Mouse (Mus musculus) limb, embryonic 11.5 days (tissue): ENCODE data around the gene Msh5. TPM values are rescaled to one million over a fixed set of nuclear protein-coding genes. Genes with fewer than 3 reads are reported as not detected.
"Not testable (repeated sequence)": the region's sequence is repeated elsewhere in the genome, so short reads cannot be mapped to it uniquely, and the experiment has no call there.

ENCODE experiments used
- ATAC-seq: fragments of 200-750 bp; cut with Nextera tagmentation; 2 replicates; pipeline ENCODE4 v1.8.0; 2017; ENCODE audit warnings: low read depth; ENCODE audit not compliant: insufficient number of reproducible peaks, low FRiP score, low TSS enrichment
- DNase-seq: peaks from one replicate; pipeline ENCODE4 v3.0.0-alpha.2; 2015; ENCODE audit warnings: low spot score
- H3K27ac ChIP-seq: fragments of 300-500 bp; sonication (generic); replicated peaks from 2 replicates; pipeline ENCODE4 v1.5.1; 2014; ENCODE audit warnings: low read depth, mild to moderate bottlenecking, low read length
- H3K27me3 ChIP-seq: fragments of 300-500 bp; sonication (generic); 2 replicates; pipeline ENCODE4 v1.6.1; 2014; ENCODE audit warnings: mild to moderate bottlenecking, low read length, mixed read lengths; ENCODE audit not compliant: control insufficient read depth, insufficient read depth
- H3K36me3 ChIP-seq: fragments of 300-500 bp; sonication (generic); 2 replicates; pipeline ENCODE4 v1.6.1; 2014; ENCODE audit warnings: mild to moderate bottlenecking, low read length, moderate library complexity, mixed read lengths; ENCODE audit not compliant: control insufficient read depth, insufficient read depth
- H3K4me1 ChIP-seq: fragments of 300-500 bp; sonication (generic); 2 replicates; pipeline ENCODE4 v1.6.1; 2014; ENCODE audit warnings: low read length, mixed read lengths; ENCODE audit not compliant: control insufficient read depth, insufficient read depth
- H3K4me2 ChIP-seq: fragments of 300-500 bp; sonication (generic); 2 replicates; pipeline ENCODE4 v1.6.1; 2014; ENCODE audit warnings: low read depth, mild to moderate bottlenecking, moderate library complexity; ENCODE audit not compliant: severe bottlenecking
- H3K4me3 ChIP-seq: fragments of 300-500 bp; sonication (generic); 2 replicates; pipeline ENCODE4 v1.5.1; 2014; ENCODE audit warnings: low read depth, low read length
- H3K9ac ChIP-seq: fragments of 300-500 bp; sonication (generic); 2 replicates; pipeline ENCODE4 v1.6.1; 2014; ENCODE audit warnings: mild to moderate bottlenecking, low read length
- H3K9me3 ChIP-seq: fragments of 300-500 bp; sonication (generic); 2 replicates; pipeline ENCODE4 v1.6.1; 2016; ENCODE audit warnings: low read length; ENCODE audit not compliant: control insufficient read depth
- WGBS: fragments of 180-500 bp; shearing (Covaris S2); extraction: QIAGEN DNeasy Blood & Tissue Kit; methylation state at CpG from one replicate; pipeline ENCODE4 v1.1.7; 2014; 5-methylcytosine and 5-hydroxymethylcytosine counted together
- polyA plus RNA-seq: library from polyadenylated mRNA; unstranded; fragments of >200 nt; fragmentation: Nextera tagmentation; extraction: Ambion mirVana; gene quantifications from 2 replicates; pipeline ENCODE4 v1.2.1, GENCODE M21; 2014

The Msh5 gene
- polyA plus RNA-seq, 1 experiment from 2014 or later, result 3.7 TPM

DNA sequence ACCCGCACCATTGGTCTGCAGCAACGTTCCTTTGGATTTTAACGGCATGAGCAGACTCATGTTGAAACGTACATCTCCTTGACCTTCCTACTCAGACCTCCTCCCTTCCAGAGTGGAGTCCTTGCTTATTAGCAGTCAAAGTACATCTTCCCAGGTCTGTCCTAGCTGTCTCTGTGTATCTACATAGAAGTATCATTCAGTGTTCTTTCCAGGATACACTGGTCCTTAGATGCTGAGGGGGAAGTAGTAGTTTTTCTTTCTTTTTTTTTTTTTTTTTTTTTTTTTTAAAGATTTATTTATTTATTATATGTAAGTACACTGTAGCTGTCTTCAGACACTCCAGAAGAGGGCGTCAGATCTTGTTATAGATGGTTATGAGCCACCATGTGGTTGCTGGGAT lies 40.6 kb downstream of the Msh5 start:
- not testable (repeated sequence) for ATAC-seq, DNase-seq, H3K4me3 ChIP-seq, H3K9me3 ChIP-seq, H3K4me2 ChIP-seq, H3K27ac ChIP-seq, H3K9ac ChIP-seq, H3K27me3 ChIP-seq
- peaks cover 14% of the 10 kb centered on the region for H3K4me1 ChIP-seq
- 94% methylated on average over 4 of the region's 5 CpGs for WGBS
- H3K36me3 ChIP-seq, result peaks cover 33% of the 10 kb centered on the region

DNA sequence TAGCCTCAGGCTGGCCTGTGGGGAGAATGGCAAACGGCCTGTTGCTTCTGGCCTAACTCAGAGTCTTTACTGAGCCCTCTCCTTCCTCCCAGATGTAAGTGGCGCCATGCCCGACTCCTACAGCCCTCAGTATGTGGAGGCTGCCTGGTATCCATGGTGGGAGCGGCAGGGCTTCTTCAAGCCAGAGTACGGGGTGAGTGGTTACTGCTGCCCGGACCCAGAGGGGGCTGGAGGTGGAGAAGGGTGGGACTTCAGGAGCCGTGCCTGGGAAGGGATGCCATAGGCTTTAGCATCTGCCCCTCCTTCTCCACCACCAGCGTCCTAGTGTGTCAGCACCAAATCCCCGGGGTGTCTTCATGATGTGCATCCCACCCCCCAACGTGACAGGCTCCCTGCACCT lies 41.4 kb downstream of the Msh5 start:
- Histone ChIP-seq H3K4me2 (no peak overlapping the region), H3K4me1 (peaks cover 14% of the 10 kb centered on the region), H3K27ac (no peak overlapping the region), H3K36me3 (peaks cover 27% of the 10 kb centered on the region), H3K9ac (no peak overlapping the region), H3K4me3 (no peak overlapping the region), H3K9me3 (no peaks in the 10 kb centered on the region), H3K27me3 (no peaks in the 10 kb centered on the region)
- 93% methylated on average over 10 of the region's 10 CpGs for WGBS
- ATAC-seq, result no peak
- no peak for DNase-seq

DNA sequence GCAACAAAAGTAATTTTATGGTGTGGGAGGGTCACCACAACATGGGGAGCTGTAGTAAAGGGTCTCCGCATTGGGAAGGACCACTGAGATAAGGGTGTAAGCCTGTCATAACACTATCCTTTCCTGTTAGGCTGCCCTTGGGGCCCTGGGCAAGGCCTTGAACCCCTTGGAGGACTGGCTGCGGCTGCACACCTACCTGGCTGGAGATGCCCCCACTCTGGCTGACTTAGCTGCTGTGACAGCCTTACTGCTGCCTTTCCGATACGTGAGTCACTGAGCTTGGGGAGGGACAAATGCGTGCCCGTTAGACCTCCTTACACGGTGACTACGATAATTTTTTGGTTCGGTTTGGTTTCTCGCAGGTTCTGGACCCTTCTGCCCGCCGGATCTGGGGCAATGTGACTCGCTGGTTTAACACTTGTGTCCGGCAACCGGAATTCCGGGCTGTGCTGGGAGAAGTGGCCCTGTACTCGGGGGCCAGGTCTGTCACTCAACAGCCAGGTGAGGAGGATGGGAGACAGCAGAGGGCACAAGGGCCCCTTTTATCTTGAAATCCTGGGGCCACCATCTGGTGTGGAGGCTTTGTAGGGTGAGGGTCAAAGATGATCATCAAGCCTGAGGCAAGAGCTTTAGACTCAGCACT lies 42.3 kb downstream of the Msh5 start:
- Histone ChIP-seq H3K9me3 (no peaks in the 10 kb centered on the region), H3K9ac (no peak overlapping the region), H3K4me3 (no peak overlapping the region), H3K4me1 (peaks cover 16% of the 10 kb centered on the region), H3K27me3 (no peaks in the 10 kb centered on the region), H3K27ac (no peak overlapping the region), H3K4me2 (no peak overlapping the region), H3K36me3 (peaks cover 24% of the 10 kb centered on the region)
- WGBS, result 93% methylated on average over 17 of the region's 17 CpGs
- DNase-seq (no peak), ATAC-seq (no peak)

DNA sequence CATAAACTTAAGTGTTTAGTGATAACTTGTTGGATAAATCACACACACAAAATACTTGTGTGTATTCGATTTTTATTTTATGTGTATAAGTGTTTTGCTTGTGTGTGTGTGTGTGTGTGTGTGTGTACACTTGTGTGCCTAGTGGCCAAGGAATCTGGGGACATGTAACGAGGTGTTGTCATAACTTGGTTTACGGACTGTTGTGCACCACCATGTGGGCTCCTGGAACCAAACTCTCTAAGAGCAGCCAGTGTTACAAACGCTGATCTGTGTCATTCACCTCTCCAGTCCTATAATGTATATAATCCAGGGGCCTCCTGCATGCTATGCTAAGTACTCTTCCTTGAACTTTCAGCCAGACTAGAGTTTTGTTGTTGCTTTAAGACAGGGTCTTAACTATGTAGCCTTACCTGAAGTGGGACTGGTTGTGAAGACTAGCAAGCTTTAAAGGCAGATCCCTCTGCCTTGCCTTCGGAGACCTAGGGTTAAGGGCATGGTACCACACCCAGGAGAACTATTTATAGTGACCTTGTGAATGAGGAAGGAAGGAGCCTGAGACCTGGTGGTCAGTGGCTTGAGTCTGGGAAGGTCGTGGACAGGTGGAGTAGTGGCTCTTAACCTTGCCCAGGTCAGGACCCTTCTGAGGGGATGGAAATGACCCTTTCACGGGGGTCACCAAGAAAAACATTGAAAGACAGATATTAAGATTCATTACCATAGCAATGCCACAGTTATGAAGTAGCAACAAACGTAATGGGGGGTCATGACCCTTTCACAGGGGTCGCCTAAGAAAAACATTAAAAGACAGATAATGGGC lies 43.3 kb downstream of the Msh5 start:
- ATAC-seq, result no peak
- H3K4me1 ChIP-seq, result peaks cover 16% of the 10 kb centered on the region
- H3K27ac ChIP-seq, result no peak overlapping the region
- 67% methylated on average over 9 of the region's 9 CpGs for WGBS
- H3K4me3 ChIP-seq, result peak overlapping the region; percentile 70
- H3K27me3 ChIP-seq, result no peaks in the 10 kb centered on the region
- peak overlapping the region; percentile 91; the same call in 1 of the 2 replicates for H3K9ac ChIP-seq
- DNase-seq, result no peak
- peaks cover 26% of the 10 kb centered on the region for H3K36me3 ChIP-seq
- H3K9me3 ChIP-seq, result no peaks in the 10 kb centered on the region
- H3K4me2 ChIP-seq, result peak overlapping the region; percentile 82; the same call in 1 of the 2 replicates

DNA sequence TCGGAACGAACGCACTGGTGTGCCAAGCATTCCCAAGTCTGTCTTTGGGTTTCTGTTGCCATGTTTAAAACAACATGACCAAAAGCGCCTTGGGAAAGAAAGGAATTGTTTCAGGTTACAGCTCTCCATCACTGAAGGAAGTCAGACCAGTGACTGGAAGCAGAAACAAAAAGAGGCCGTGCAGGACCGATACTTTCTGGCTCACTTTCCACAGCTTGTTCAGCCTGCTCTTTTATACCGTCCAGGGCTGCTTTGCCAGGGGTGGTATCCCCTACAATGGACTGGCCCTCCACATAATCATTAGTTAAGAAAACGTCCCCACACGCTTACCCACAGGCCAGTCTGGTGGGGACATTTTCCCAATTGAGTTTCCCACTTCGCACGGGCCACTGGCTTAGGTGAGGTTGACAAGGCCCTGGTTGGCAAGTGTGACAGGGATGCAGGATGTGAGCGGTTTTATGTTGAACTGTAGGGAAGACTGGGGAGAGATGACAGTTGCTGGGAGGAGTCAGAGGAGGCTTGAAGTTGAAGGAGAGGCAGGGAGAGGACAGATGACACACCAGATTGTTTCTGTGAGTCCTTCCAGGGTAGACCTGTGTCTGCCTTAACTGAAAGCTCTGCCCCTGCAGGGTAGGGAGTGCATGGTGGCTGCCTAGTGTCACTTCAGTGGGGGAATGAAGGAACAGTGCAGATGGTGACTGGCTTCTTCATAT lies 44.2 kb downstream of the Msh5 start:
- H3K4me2 ChIP-seq, result peak overlapping the region; percentile 82
- peaks cover 28% of the 10 kb centered on the region for H3K36me3 ChIP-seq
- H3K27me3 ChIP-seq, result no peaks in the 10 kb centered on the region
- H3K9me3 ChIP-seq, result no peaks in the 10 kb centered on the region
- no peak for ATAC-seq
- H3K4me1 ChIP-seq, result peaks cover 16% of the 10 kb centered on the region
- WGBS, result 13% methylated on average over 12 of the region's 12 CpGs
- H3K4me3 ChIP-seq, result peak overlapping the region; percentile 70
- DNase-seq, result no peak
- H3K27ac ChIP-seq, result peak overlapping the region; percentile 94; the same call in 1 of the 2 replicates
- peak overlapping the region; percentile 91 for H3K9ac ChIP-seq

DNA sequence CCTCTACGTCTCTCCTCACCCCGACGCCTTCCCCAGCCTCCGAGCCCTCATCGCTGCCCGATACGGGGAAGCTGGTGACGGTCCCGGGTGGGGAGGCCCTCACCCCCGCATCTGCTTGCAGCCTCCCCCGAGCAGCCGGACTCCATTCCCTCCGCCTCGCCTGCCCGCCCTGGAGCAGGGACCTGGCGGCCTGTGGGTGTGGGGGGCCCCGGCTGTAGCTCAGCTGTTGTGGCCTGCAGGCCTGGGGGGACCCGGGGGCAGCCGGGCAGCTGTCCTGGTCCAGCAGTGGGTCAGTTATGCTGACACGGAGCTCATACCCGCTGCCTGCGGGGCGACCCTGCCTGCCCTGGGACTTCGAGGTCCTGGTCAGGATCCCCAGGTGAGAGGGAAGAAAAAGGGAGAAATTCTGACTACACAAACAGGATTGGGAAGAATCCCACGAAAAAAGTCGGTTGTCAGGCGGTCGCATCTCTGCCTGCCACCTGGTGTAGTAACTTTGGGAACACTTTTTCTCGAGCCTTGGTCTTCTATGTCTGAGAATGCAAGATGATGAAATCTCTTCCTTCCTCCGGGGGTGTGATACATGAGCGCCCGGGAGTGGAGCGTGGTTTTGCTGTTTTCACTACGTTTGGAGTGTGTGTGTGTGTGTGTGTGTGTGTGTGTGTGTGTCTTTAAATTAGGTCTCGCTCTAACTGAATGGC lies 44.9 kb downstream of the Msh5 start:
- H3K9me3 ChIP-seq, result no peaks in the 10 kb centered on the region
- H3K27ac ChIP-seq, result peak overlapping the region; percentile 94
- ATAC-seq, result peak; percentile 1; the same call in 1 of the 2 replicates
- peaks cover 28% of the 10 kb centered on the region for H3K36me3 ChIP-seq
- under 1% methylated on average over 34 of the region's 35 CpGs for WGBS
- H3K4me1 ChIP-seq, result peaks cover 16% of the 10 kb centered on the region
- DNase-seq, result peak; percentile 41
- no peaks in the 10 kb centered on the region for H3K27me3 ChIP-seq
- peak overlapping the region; percentile 70 for H3K4me3 ChIP-seq
- H3K4me2 ChIP-seq, result peak overlapping the region; percentile 82
- peak overlapping the region; percentile 91 for H3K9ac ChIP-seq

DNA sequence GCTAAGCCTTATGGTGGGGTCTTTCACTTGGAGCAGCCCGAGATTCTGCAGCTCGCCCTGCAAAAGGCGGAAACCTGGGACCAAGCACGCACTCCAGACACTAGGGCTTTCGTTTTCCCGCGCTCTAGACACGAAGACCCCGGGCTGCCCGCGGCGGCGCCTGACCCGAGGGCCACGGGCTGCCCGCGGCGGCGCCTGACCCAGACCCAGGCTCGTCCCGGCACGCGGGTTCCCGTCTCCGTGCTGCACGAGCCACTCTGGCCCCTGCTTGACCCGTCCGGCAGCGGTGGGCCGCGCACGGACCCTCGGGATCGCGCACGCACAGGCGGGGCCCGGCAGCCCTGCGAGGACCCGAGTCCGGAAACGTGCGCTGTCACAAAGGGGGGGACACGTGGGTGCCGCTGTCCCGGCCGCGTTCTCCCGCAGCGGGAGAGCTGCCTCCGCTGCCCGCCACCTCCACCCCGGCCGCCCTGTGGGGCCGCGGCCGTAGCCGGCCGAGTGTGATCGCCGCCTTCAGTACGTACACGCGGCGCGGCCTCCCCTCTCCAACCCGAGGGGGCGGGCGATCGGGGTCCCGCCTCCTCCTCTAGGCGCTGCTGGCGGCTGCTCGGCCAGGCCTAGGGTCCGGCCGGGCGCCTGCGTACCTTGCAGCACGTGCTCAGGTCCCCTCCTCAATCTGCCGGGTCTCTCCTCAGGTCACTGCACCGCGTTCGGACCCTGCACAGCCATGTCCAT lies 45.7 kb downstream of the Msh5 start, which contains the start of gene Vars:
Gene Vars (plus strand): TSS at position 271 of the 735 bp plus-strand sequence.
- ATAC-seq (peak; percentile 90), DNase-seq (peak; percentile 97)
- Histone ChIP-seq H3K27ac (peak within 1 kb of the TSS; percentile 94), H3K4me3 (peak within 1 kb of the TSS; percentile 70), H3K36me3 (peaks cover 25% of the 10 kb centered on the region), H3K27me3 (no peaks in the 10 kb centered on the region), H3K4me2 (peak within 1 kb of the TSS; percentile 82), H3K4me1 (peaks cover 16% of the 10 kb centered on the region), H3K9me3 (no peaks in the 10 kb centered on the region), H3K9ac (peak within 1 kb of the TSS; percentile 91)
- under 1% methylated on average over 68 of the region's 83 CpGs for WGBS
